Comparison of ENCODE assay signal across 29 mouse cellular contexts in genomic region chrX:147429129-147429528, GRCm38 (mm10). TPM values are rescaled to one million over a fixed set of nuclear protein-coding genes. Genes with fewer than 3 reads are reported as not detected.
DNase-seq lines count a peak whose midpoint lies in the region; ATAC-seq and TF ChIP-seq lines count a peak whose summit lies in the region.
"Had no signal": no experiment of that assay in that cellular context is flagged by ENCODE, and none has a peak within 500 bp of the region (broad histone marks: within the 10 kb centered on the region; RNA-seq: fewer than 3 reads in every experiment).

Gene Il13ra2, minus strand, starts transcription at chrX:147429192.

- no peaks in the 10 kb centered on the region for H3K79me2 ChIP-seq in myocyte (ENCODE audit: control insufficient read depth, insufficient read depth)

- no peaks in the 10 kb centered on the region for H3K27me3 ChIP-seq in myocyte (ENCODE audit: control insufficient read depth, insufficient read depth, insufficient read length)
- H3K27me3 ChIP-seq in embryonic facial prominence, embryonic 10.5 days (replicated peaks; ENCODE audit: low read depth, poor library complexity, severe bottlenecking): no peaks in the 10 kb centered on the region
- H3K27me3 ChIP-seq: embryonic facial prominence, embryonic 12.5 days; embryonic facial prominence, embryonic 15.5 days; forebrain, embryonic 12.5 days; forebrain, embryonic 15.5 days; heart, embryonic 12.5 days; heart, embryonic 15.5 days; hindbrain, embryonic 13.5 days had no signal

- H3K27ac ChIP-seq in embryonic facial prominence, embryonic 10.5 days (replicated peaks): no peak within 1 kb of the TSS
- H3K27ac ChIP-seq: embryonic facial prominence, embryonic 12.5 days; embryonic facial prominence, embryonic 15.5 days; forebrain, embryonic 12.5 days; forebrain, embryonic 15.5 days; heart, embryonic 15.5 days; hindbrain, embryonic 10.5 days; hindbrain, embryonic 13.5 days; hindbrain, postnatal 0 days had no signal

- no peak for ATAC-seq in cerebellum, adult (ENCODE audit: insufficient number of reproducible peaks, low FRiP score, low TSS enrichment)
- ATAC-seq: CD4-positive, CD25-positive, alpha-beta regulatory T cell, adult 4 months; forebrain, embryonic 15.5 days; hindbrain, postnatal 0 days; inflammation-experienced regulatory T-cells, adult 6 months had no signal

- DNase-seq in 3T3-L1 (ENCODE audit: low read depth, low spot score): peak; percentile 61
- DNase-seq in Muller cell, postnatal 12 days (ENCODE audit: inconsistent ontology term): peak; percentile 1
- DNase-seq in adrenal gland, postnatal 4 days (ENCODE audit: low spot score in 2 of 2): no peak
- DNase-seq in embryonic facial prominence, embryonic 10.5 days (ENCODE audit: low spot score): no peak
- DNase-seq: B cell, adult 2 months; cerebellum, adult 18-20 months; cerebellum, adult 9-10 months; cerebellum, postnatal 14 days; gastrocnemius, postnatal 25 days had no signal

- 48% methylated on average over 1 of the region's 1 CpGs for WGBS in embryonic facial prominence, embryonic 10.5 days

- no peaks in the 10 kb centered on the region for H3K4me1 ChIP-seq in embryonic facial prominence, embryonic 10.5 days
- H3K4me1 ChIP-seq: embryonic facial prominence, embryonic 12.5 days; embryonic facial prominence, embryonic 15.5 days; forebrain, embryonic 12.5 days; forebrain, embryonic 15.5 days; heart, embryonic 12.5 days; heart, embryonic 15.5 days; hindbrain, embryonic 10.5 days; hindbrain, embryonic 13.5 days had no signal

- H3ac ChIP-seq in myocyte (ENCODE audit: control insufficient read depth, insufficient read length): no peak within 1 kb of the TSS

- H3K4me3 ChIP-seq in myocyte: no peak within 1 kb of the TSS
- H3K4me3 ChIP-seq in embryonic facial prominence, embryonic 10.5 days: no peak within 1 kb of the TSS
- H3K4me3 ChIP-seq: embryonic facial prominence, embryonic 12.5 days; embryonic facial prominence, embryonic 15.5 days; erythroblast, embryonic 14.5 days; forebrain, embryonic 12.5 days; forebrain, embryonic 15.5 days; heart, embryonic 12.5 days; heart, embryonic 15.5 days; hindbrain, embryonic 10.5 days; hindbrain, embryonic 13.5 days had no signal

- no peaks in the 10 kb centered on the region for H3K36me3 ChIP-seq in myocyte (ENCODE audit: control insufficient read depth, insufficient read depth)
- no peaks in the 10 kb centered on the region for H3K36me3 ChIP-seq in embryonic facial prominence, embryonic 10.5 days (replicated peaks)
- H3K36me3 ChIP-seq: embryonic facial prominence, embryonic 12.5 days; embryonic facial prominence, embryonic 15.5 days; forebrain, embryonic 12.5 days; forebrain, embryonic 15.5 days; heart, embryonic 12.5 days; heart, embryonic 15.5 days; hindbrain, embryonic 10.5 days; hindbrain, embryonic 13.5 days had no signal

- TF ChIP-seq POLR2A in myocyte (IDR thresholded peaks at IDR 0.05; ENCODE audit: insufficient read length, low read depth): no peak

- H3K4me2 ChIP-seq in myocyte (ENCODE audit: low read depth): peak within 1 kb of the TSS; percentile 24
- H3K4me2 ChIP-seq: embryonic facial prominence, embryonic 12.5 days; embryonic facial prominence, embryonic 15.5 days; forebrain, embryonic 12.5 days; forebrain, embryonic 15.5 days; heart, embryonic 12.5 days; heart, embryonic 15.5 days; hindbrain, embryonic 13.5 days had no signal

- H3K9me3 ChIP-seq in embryonic facial prominence, embryonic 10.5 days: no peaks in the 10 kb centered on the region
- H3K9me3 ChIP-seq: embryonic facial prominence, embryonic 12.5 days; embryonic facial prominence, embryonic 15.5 days; forebrain, embryonic 12.5 days; forebrain, embryonic 15.5 days; heart, embryonic 12.5 days; heart, embryonic 15.5 days; hindbrain, embryonic 10.5 days; hindbrain, embryonic 13.5 days had no signal

TF ChIP-seq in myocyte, 11 proteins besides CTCF, POLR2A, EP300 and RAD21:
- TF ChIP-seq TCF3 (IDR thresholded peaks at IDR 0.05; ENCODE audit: insufficient read length, low read depth): no peak
- no peak for TF ChIP-seq USF1 (IDR thresholded peaks at IDR 0.05; ENCODE audit: low read depth)
- peak; percentile 72; the same call in 1 of the 2 replicates for TF ChIP-seq CEBPB (IDR thresholded peaks at IDR 0.05; ENCODE audit: insufficient read depth, poor library complexity, severe bottlenecking)
- TF ChIP-seq MYOG (IDR thresholded peaks at IDR 0.05; ENCODE audit: control insufficient read depth in 1 of 3, insufficient read depth in 1 of 3, insufficient read length in 2 of 3, low read depth in 2 of 3): no peak
- no peak for TF ChIP-seq POLR2AphosphoS2 (IDR thresholded peaks at IDR 0.05; ENCODE audit: insufficient read length, low read depth)
- no peak for TF ChIP-seq TCF12 (IDR thresholded peaks at IDR 0.05; ENCODE audit: insufficient read depth, poor library complexity, severe bottlenecking)

RNA-seq across cellular contexts. Expression of gene Il13ra2, which starts in this region (rescaled TPM):
- 0.06 TPM for polyA plus RNA-seq in myocyte (2012; fragmentation: generic; extraction: Trizol)
- not detected for total RNA-seq in adrenal gland, postnatal 4 days (2021)
- not detected in 2 replicates for polyA plus RNA-seq in embryonic facial prominence, embryonic 10.5 days (2016; fragmentation: Nextera tagmentation; extraction: Ambion mirVana)
- total RNA-seq: adrenal gland, adult 2 months; gastrocnemius, adult 8-10 months; gastrocnemius, postnatal 25 days; heart, postnatal 36 days; MEL had no signal
- polyA plus RNA-seq: adrenal gland, adult 2 months; brain, embryonic 14.5 days; CD4-positive, CD25-positive, alpha-beta regulatory T cell, adult 4 months; embryonic facial prominence, embryonic 12.5 days; erythroblast, embryonic 14.5 days; forebrain, embryonic 12.5 days; forebrain, embryonic 15.5 days; heart, embryonic 12.5 days; heart, embryonic 15.5 days; hindbrain, embryonic 10.5 days; inflammation-experienced regulatory T-cells, adult 6 months; intestine, embryonic 16.5 days had no signal

Comparison
In these comparisons a context has a peak if more than half of its experiments do, and no peak if none do; other contexts are left out.
1. DNase-seq: peak in 3T3-L1 (single experiment) and Muller cell, postnatal 12 days (single experiment); none in adrenal gland, postnatal 4 days (0 of 2) and embryonic facial prominence, embryonic 10.5 days (single experiment).